Mouse (Mus musculus): ENCODE measurements around the gene Dqx1.

The Dqx1 gene

GRCm38 (mm10) chr6:83057790-83058189 is at the start of gene Dqx1:
Gene Dqx1, plus strand, starts transcription at chr6:83057844.
- DNase-seq (ENCODE audit: low spot score): no peak

- no peak for DNase-seq (ENCODE audit: low spot score)
These were observed 49.0 kb upstream of the Dqx1 start for GRCm38 (mm10) chr6:83008659-83009058.

GRCm38 (mm10) chr6:83010010-83010409 is 47.6 kb upstream of the Dqx1 start:
- DNase-seq (ENCODE audit: low spot score): no peak

- DNase-seq (ENCODE audit: low spot score): no peak
These were observed 46.4 kb upstream of the Dqx1 start for GRCm38 (mm10) chr6:83011255-83011654.

GRCm38 (mm10) chr6:83011756-83012155 is 45.9 kb upstream of the Dqx1 start:
- DNase-seq (ENCODE audit: low spot score): no peak

- peak; percentile 24 for DNase-seq (ENCODE audit: low spot score)
These were observed 44.2 kb upstream of the Dqx1 start for GRCm38 (mm10) chr6:83013444-83013843.

GRCm38 (mm10) chr6:83014482-83015466 is 42.9 kb upstream of the Dqx1 start:
- DNase-seq (ENCODE audit: low spot score): peak; percentile 60

- DNase-seq (ENCODE audit: low spot score): peak; percentile 25
These were observed 41.9 kb upstream of the Dqx1 start for GRCm38 (mm10) chr6:83015749-83016148.

- peak; percentile 95 for DNase-seq (ENCODE audit: low spot score)
These were observed 40.5 kb upstream of the Dqx1 start for GRCm38 (mm10) chr6:83017190-83017589.

GRCm38 (mm10) chr6:83019044-83019443 is 38.6 kb upstream of the Dqx1 start:
- DNase-seq (ENCODE audit: low spot score): no peak

GRCm38 (mm10) chr6:83020121-83020520 is 37.5 kb upstream of the Dqx1 start:
- DNase-seq (ENCODE audit: low spot score): no peak

GRCm38 (mm10) chr6:83020836-83021593 is 36.6 kb upstream of the Dqx1 start:
- DNase-seq (ENCODE audit: low spot score): peak; percentile 43

- no peak for DNase-seq (ENCODE audit: low spot score)
These were observed 34.6 kb upstream of the Dqx1 start for GRCm38 (mm10) chr6:83023008-83023407.

- DNase-seq (ENCODE audit: low spot score): no peak
These were observed 33.9 kb upstream of the Dqx1 start for GRCm38 (mm10) chr6:83023786-83024185.

- DNase-seq (ENCODE audit: low spot score): no peak
These were observed 33.2 kb upstream of the Dqx1 start for GRCm38 (mm10) chr6:83024421-83024820.

- no peak for DNase-seq (ENCODE audit: low spot score)
These were observed 32.4 kb upstream of the Dqx1 start for GRCm38 (mm10) chr6:83025221-83025620.

- DNase-seq (ENCODE audit: low spot score): no peak
These were observed 30.4 kb upstream of the Dqx1 start for GRCm38 (mm10) chr6:83027293-83027692.

- no peak for DNase-seq (ENCODE audit: low spot score)
These were observed 29.9 kb upstream of the Dqx1 start for GRCm38 (mm10) chr6:83027706-83028105.

GRCm38 (mm10) chr6:83029777-83030176 is 27.9 kb upstream of the Dqx1 start:
- DNase-seq (ENCODE audit: low spot score): no peak

- DNase-seq (ENCODE audit: low spot score): no peak
These were observed 26.5 kb upstream of the Dqx1 start for GRCm38 (mm10) chr6:83031111-83031510.

GRCm38 (mm10) chr6:83031921-83032590 is 25.6 kb upstream of the Dqx1 start:
- DNase-seq (ENCODE audit: low spot score): no peak

- no peak for DNase-seq (ENCODE audit: low spot score)
These were observed 24.9 kb upstream of the Dqx1 start for GRCm38 (mm10) chr6:83032769-83033191.

Data from adipocyte (in vitro differentiated cells).